Mouse (Mus musculus): ENCODE data around the gene Srd5a3.

Srd5a3 gene

DNA sequence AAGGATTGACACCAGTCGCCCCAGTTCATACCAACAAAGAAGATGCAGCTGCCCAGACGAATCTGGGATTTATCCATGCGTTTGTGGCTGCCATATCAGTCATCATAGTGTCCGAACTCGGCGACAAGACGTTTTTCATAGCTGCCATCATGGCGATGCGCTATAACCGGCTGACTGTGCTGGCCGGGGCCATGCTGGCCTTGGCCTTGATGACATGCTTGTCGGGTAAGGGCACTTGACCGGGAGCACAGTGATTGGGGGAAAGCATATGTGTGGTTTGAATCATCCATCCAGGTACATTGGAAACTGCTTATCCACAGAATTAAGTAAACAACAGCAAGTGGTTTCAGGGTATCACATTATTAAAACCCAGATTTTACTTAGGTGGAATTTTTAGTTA is 59.3 kb downstream of the Srd5a3 start:
- DNase-seq, result no peak

DNA sequence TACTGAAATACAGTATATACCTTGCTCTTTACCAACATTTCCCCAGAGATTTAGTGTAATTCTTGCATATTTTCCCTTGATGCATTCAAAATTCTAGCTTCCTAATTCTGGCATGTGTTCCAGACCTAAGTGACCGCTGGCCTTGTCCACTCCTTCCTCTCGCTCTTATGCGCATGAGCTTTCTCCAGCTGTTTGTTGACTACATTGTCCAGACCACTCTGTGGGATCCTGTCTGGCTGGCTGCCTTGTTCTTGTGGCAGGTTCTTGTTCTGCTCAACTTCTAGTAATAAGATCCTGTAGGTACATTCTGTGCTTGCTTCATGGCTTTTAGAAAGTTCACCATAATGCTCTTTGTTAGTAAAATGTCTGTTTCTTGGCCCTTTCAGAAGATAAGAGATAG is 63.1 kb downstream of the Srd5a3 start:
- DNase-seq, result no peak
